Mouse (Mus musculus): Measurements from ENCODE around the gene Hdac4.

GRCm38 (mm10) chr1:91993658-91994165 lies 201.8 kb downstream of the Hdac4 start:
- TF ChIP-seq CTCF (IDR thresholded peaks at IDR 0.05; ENCODE audit: insufficient read depth, low read length) (no peak), POLR2A (IDR thresholded peaks at IDR 0.05; ENCODE audit: borderline replicate concordance, extremely low read depth, low read depth, low read length) (no peak)
